Mouse (Mus musculus): ENCODE measurements around the gene Gja10. TPM values are rescaled to one million over a fixed set of nuclear protein-coding genes. Genes with fewer than 3 reads are reported as not detected.
A peak's percentile ranks its signal among the peaks of the same experiment; 100 is the strongest.

Gene Gja10
- not detected for polyA plus RNA-seq (2012; fragmentation: generic; extraction: Trizol)
- long read RNA-seq, experiment 1 = 0 reads
- long read RNA-seq, experiment 2 = 0 reads

DNA sequence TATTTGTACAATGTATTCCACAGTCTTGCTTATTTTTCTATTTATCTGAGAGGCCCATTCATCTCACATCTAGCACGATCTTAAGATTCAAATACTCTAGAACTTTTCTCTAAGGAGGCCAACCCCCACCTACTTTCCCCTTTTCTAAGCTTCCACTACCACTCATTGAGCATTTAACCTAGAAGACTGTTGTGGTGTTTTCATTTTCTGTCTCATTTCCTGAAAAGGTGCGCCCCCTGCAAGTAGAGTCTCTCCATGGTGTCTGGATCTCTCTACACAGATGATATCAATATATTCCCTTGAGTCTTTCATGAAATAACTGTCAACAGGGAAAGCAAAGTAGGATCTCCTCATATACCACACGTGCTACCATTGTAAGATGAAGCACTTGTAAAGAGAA is at the start of gene Gja10:
Gja10 (minus strand) TSS at position 101 of the 400 bp plus-strand sequence.
- no peak within 1 kb of the TSS for H3ac ChIP-seq (ENCODE audit: control insufficient read depth, insufficient read length, low read depth)
- no peak within 1 kb of the TSS for H3K4me3 ChIP-seq (ENCODE audit: insufficient read depth, poor library complexity, severe bottlenecking)
- H3K27me3 ChIP-seq (ENCODE audit: control insufficient read depth, insufficient read depth, insufficient read length) = no peaks in the 10 kb centered on the region
- H3K36me3 ChIP-seq (ENCODE audit: control insufficient read depth, insufficient read depth) = no peaks in the 10 kb centered on the region
- H3K79me3 ChIP-seq (ENCODE audit: low read depth) = no peaks in the 10 kb centered on the region
- H3K79me2 ChIP-seq (ENCODE audit: control insufficient read depth, insufficient read depth) = no peaks in the 10 kb centered on the region
- no peak for TF ChIP-seq FOSL1 (IDR thresholded peaks at IDR 0.05; ENCODE audit: insufficient read depth, low read length, poor library complexity, severe bottlenecking)
- TF ChIP-seq USF1 (IDR thresholded peaks at IDR 0.05; ENCODE audit: low read depth) = no peak
- no peak for TF ChIP-seq MYOD1 (IDR thresholded peaks at IDR 0.05; ENCODE audit: control insufficient read depth, insufficient read length, low read depth)
- TF ChIP-seq CEBPB (IDR thresholded peaks at IDR 0.05; ENCODE audit: low read depth) = no peak
- no peak for TF ChIP-seq CTCF (IDR thresholded peaks at IDR 0.05; ENCODE audit: control insufficient read depth, insufficient read depth, insufficient read length)
- no peak for TF ChIP-seq MAX (IDR thresholded peaks at IDR 0.05)
- no peak for TF ChIP-seq MYOG (IDR thresholded peaks at IDR 0.05; ENCODE audit: control insufficient read depth, extremely low read depth, insufficient read length)

DNA sequence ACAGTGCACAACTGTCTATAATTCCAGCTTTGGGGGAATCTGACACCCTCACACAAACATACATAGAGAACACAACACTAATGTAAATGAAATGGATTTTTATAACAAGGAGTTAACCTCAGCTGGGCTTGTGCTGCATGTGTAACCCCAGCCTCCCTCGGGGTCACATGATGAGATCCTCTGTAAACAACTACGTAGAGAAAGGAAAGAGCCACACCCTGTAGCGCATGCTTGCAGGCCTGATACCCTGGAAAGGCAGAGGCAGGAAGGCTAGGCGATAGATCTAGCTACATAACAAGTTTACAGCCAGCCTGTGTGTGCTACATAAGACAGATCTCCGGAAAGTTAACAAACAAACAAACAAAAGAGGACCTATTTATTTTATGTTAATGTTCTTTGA is 49.1 kb upstream of the Gja10 start:
- Histone ChIP-seq H3K27me3 (ENCODE audit: control insufficient read depth, insufficient read depth, insufficient read length) (no peaks in the 10 kb centered on the region), H3K4me3 (ENCODE audit: insufficient read depth, poor library complexity, severe bottlenecking) (no peak overlapping the region), H3ac (ENCODE audit: control insufficient read depth, insufficient read length, low read depth) (no peak overlapping the region), H3K79me2 (ENCODE audit: control insufficient read depth, insufficient read depth) (no peaks in the 10 kb centered on the region), H3K36me3 (ENCODE audit: control insufficient read depth, insufficient read depth) (peaks cover 69% of the 10 kb centered on the region), H3K79me3 (ENCODE audit: low read depth) (no peaks in the 10 kb centered on the region)
- TF ChIP-seq CEBPB (IDR thresholded peaks at IDR 0.05; ENCODE audit: low read depth) = no peak
- no peak for TF ChIP-seq MYOD1 (IDR thresholded peaks at IDR 0.05; ENCODE audit: control insufficient read depth, insufficient read length, low read depth)
- no peak for TF ChIP-seq USF1 (IDR thresholded peaks at IDR 0.05; ENCODE audit: low read depth)
- no peak for TF ChIP-seq MAX (IDR thresholded peaks at IDR 0.05)
- TF ChIP-seq CTCF (IDR thresholded peaks at IDR 0.05; ENCODE audit: control insufficient read depth, insufficient read depth, insufficient read length) = no peak
- no peak for TF ChIP-seq MYOG (IDR thresholded peaks at IDR 0.05; ENCODE audit: control insufficient read depth, extremely low read depth, insufficient read length)
- TF ChIP-seq FOSL1 (IDR thresholded peaks at IDR 0.05; ENCODE audit: insufficient read depth, low read length, poor library complexity, severe bottlenecking) = no peak

DNA sequence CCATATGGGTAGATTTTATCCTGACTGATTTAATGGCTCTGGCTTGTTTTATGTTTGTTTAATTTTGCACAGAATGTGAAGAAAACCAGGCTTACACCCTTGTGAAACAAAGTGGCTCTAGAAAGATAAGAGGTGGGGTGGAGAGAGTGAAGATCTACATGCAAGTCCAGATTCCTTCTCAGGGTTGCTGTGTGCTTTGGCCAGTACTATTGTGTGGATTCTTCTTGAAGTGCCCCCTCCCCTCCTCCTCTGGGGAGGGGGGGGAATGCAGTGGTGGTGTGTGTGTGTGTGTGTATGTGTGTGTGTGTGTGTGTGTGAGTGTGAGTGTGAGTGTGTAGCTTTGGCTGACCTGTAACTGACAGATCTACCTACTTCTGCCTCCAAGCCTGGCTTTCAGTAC is 19.1 kb upstream of the Gja10 start:
- no peak overlapping the region for H3ac ChIP-seq (ENCODE audit: control insufficient read depth, insufficient read length, low read depth)
- H3K27me3 ChIP-seq (ENCODE audit: control insufficient read depth, insufficient read depth, insufficient read length) = no peaks in the 10 kb centered on the region
- H3K4me3 ChIP-seq (ENCODE audit: insufficient read depth, poor library complexity, severe bottlenecking) = no peak overlapping the region
- TF ChIP-seq USF1 (IDR thresholded peaks at IDR 0.05; ENCODE audit: low read depth) (no peak), MAX (IDR thresholded peaks at IDR 0.05) (no peak), CEBPB (IDR thresholded peaks at IDR 0.05; ENCODE audit: low read depth) (no peak), CTCF (IDR thresholded peaks at IDR 0.05; ENCODE audit: control insufficient read depth, insufficient read depth, insufficient read length) (no peak), MYOG (IDR thresholded peaks at IDR 0.05; ENCODE audit: control insufficient read depth, extremely low read depth, insufficient read length) (no peak), MYOD1 (IDR thresholded peaks at IDR 0.05; ENCODE audit: control insufficient read depth, insufficient read length, low read depth) (no peak), FOSL1 (IDR thresholded peaks at IDR 0.05; ENCODE audit: insufficient read depth, low read length, poor library complexity, severe bottlenecking) (no peak)
- H3K79me2 ChIP-seq (ENCODE audit: control insufficient read depth, insufficient read depth) = peaks cover 100% of the 10 kb centered on the region
- peaks cover 23% of the 10 kb centered on the region for H3K36me3 ChIP-seq (ENCODE audit: control insufficient read depth, insufficient read depth)
- H3K79me3 ChIP-seq (ENCODE audit: low read depth) = peaks cover 82% of the 10 kb centered on the region

DNA sequence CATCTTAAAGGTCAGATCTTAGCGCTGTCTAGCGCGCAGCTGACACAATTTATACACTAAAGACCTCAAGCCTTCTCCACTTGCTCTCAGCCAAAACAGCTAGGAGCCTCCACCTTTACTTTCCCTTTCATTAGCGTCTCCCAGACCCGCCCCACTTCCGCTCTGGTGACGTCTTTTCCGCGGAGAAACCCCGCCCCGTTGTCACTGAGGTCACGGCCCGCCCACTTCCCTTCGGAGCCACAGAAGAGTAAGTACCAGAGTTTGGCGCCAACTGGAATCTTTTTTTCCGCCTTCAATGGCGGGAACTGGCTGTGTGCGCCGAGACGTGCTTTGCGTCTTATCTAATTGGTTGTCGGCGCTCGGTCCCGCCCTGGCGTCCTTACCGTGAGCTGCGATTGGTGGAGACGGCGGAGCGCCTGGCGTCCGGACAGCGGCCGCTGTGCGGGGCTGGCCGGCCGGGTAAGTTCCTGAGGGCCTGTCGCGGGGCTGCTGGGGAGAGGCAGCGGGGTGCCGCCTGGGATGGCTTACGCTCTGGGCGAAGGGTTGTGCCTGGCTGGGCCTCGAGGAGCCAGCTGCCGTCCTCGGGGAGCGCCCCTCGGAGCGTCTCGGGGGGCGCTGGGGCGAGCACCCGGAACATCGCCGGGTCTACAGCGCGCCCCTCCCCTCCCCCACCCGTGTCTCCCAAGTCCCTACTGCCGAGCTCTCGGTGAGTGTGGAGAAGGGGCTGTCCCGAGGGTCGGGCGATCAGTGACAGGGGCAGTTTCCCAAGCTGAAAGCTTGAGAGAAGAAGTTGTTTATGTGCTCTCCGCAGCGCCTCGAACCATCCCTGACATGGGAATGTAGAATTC is 12.7 kb upstream of the Gja10 start, which contains the start of gene Casp8ap2:
Casp8ap2 (plus strand) TSS at position 418 of the 848 bp plus-strand sequence.
- H3K27me3 ChIP-seq (ENCODE audit: control insufficient read depth, insufficient read depth, insufficient read length) = no peaks in the 10 kb centered on the region
- peaks cover 50% of the 10 kb centered on the region for H3K79me2 ChIP-seq (ENCODE audit: control insufficient read depth, insufficient read depth)
- peak within 1 kb of the TSS; percentile 74 for H3K4me3 ChIP-seq (ENCODE audit: insufficient read depth, poor library complexity, severe bottlenecking)
- H3ac ChIP-seq (ENCODE audit: control insufficient read depth, insufficient read length, low read depth) = peak within 1 kb of the TSS; percentile 98
- H3K79me3 ChIP-seq (ENCODE audit: low read depth) = peaks cover 46% of the 10 kb centered on the region
- H3K36me3 ChIP-seq (ENCODE audit: control insufficient read depth, insufficient read depth) = peaks cover 11% of the 10 kb centered on the region
- no peak for TF ChIP-seq CEBPB (IDR thresholded peaks at IDR 0.05; ENCODE audit: low read depth)
- TF ChIP-seq FOSL1 (IDR thresholded peaks at IDR 0.05; ENCODE audit: insufficient read depth, low read length, poor library complexity, severe bottlenecking) = no peak
- no peak for TF ChIP-seq MYOD1 (IDR thresholded peaks at IDR 0.05; ENCODE audit: control insufficient read depth, insufficient read length, low read depth)

DNA sequence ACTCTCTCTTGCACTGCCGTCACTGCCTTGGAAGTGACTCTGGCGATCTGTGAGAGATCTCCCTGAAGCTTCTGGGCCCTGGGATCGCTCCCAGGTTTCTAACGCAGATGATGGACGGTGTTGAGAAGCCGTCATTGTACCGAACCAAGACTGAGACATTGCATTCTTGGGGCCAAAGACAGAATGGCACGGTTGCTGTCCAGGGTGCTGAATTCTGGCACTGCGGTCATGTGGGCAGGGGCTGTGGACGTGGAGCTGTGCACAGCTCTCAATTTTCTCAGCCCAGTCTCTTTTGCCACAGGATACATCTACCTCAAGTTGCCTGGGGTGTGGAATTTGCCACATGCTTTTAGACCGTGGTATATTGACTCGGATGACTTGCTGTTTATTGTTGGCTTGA is 1.4 kb downstream of the Gja10 start:
- no peaks in the 10 kb centered on the region for H3K79me2 ChIP-seq (ENCODE audit: control insufficient read depth, insufficient read depth)
- no peaks in the 10 kb centered on the region for H3K27me3 ChIP-seq (ENCODE audit: control insufficient read depth, insufficient read depth, insufficient read length)
- H3ac ChIP-seq (ENCODE audit: control insufficient read depth, insufficient read length, low read depth) = no peak overlapping the region
- no peak overlapping the region for H3K4me3 ChIP-seq (ENCODE audit: insufficient read depth, poor library complexity, severe bottlenecking)
- H3K79me3 ChIP-seq (ENCODE audit: low read depth) = no peaks in the 10 kb centered on the region
- H3K36me3 ChIP-seq (ENCODE audit: control insufficient read depth, insufficient read depth) = no peaks in the 10 kb centered on the region
- TF ChIP-seq MYOG (IDR thresholded peaks at IDR 0.05; ENCODE audit: control insufficient read depth, extremely low read depth, insufficient read length) (no peak), MAX (IDR thresholded peaks at IDR 0.05) (peak; percentile 71)

DNA sequence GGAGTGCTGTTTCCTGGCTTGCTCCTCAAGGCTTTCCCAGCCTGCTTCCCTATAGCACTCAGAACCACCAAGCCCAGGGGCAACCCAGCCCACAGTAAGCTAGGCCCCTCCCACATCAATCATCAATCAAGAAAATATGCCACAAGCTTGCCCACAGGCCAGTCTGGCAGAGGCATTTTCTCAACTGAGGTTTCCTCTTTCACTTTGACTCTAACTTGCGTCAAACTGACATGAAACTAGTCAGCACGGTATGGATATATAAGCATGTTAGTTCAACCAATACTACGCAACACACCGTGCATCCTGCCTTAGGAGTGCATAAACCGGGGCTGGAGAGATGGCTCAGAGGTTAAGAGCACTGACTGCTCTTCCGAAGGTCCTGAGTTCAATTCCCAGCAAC is 14.3 kb downstream of the Gja10 start:
- Histone ChIP-seq H3K79me3 (ENCODE audit: low read depth) (no peaks in the 10 kb centered on the region), H3ac (ENCODE audit: control insufficient read depth, insufficient read length, low read depth) (no peak overlapping the region), H3K36me3 (ENCODE audit: control insufficient read depth, insufficient read depth) (no peaks in the 10 kb centered on the region), H3K79me2 (ENCODE audit: control insufficient read depth, insufficient read depth) (no peaks in the 10 kb centered on the region), H3K27me3 (ENCODE audit: control insufficient read depth, insufficient read depth, insufficient read length) (no peaks in the 10 kb centered on the region), H3K4me3 (ENCODE audit: insufficient read depth, poor library complexity, severe bottlenecking) (no peak overlapping the region)
- TF ChIP-seq CEBPB (IDR thresholded peaks at IDR 0.05; ENCODE audit: low read depth) = no peak
- no peak for TF ChIP-seq MYOG (IDR thresholded peaks at IDR 0.05; ENCODE audit: control insufficient read depth, extremely low read depth, insufficient read length)
- TF ChIP-seq FOSL1 (IDR thresholded peaks at IDR 0.05; ENCODE audit: insufficient read depth, low read length, poor library complexity, severe bottlenecking) = no peak
- TF ChIP-seq CTCF (IDR thresholded peaks at IDR 0.05; ENCODE audit: control insufficient read depth, insufficient read depth, insufficient read length) = no peak

All from C2C12 (cell line).